In the genomic region with DNA sequence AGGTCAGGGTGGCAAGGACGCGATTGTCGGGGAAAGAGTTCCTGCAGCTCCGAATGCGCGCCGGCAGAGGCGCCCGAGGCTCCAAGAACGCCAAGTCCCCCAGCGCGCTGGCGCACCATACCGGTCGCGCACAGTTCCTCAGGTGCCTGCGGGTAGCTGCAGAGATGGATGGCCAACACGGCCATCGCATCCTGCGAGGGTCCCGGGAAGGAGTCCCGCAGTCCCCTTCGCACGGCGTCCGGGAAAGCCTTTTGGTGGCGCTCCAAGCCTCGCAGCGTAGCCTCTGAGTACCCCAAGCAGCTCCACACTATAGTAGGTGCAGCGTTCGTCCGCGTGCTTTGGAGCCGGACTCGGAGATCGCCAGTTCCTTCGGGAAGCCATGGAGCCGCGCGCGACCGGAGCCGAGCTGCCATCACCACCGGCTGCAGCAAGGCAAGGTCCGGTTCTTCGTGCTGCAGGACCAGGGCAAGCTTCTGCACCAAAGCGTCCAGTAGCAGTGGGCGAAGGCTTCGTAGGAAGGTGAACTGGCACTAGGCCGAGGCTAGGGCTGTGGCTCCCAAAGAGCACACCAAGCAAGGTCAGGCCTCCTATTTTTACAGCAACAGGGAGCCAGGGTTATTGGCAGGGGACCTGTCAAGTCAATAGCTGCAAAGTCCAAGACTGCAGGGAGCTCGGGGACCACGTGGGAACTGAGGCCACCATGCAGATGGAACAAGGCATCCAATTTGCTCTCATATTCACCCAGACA, we compare ENCODE assay signal across 9 mouse cellular contexts. TPM values are rescaled to one million over a fixed set of nuclear protein-coding genes. Genes with fewer than 3 reads are reported as not detected.
A peak's percentile ranks its signal among the peaks of the same experiment; 100 is the strongest.
DNase-seq lines count a peak whose midpoint lies in the region; ATAC-seq and TF ChIP-seq lines count a peak whose summit lies in the region.
"Had no signal": no experiment of that assay in that cellular context is flagged by ENCODE, and none has a peak within 500 bp of the region (broad histone marks: within the 10 kb centered on the region; RNA-seq: fewer than 3 reads in every experiment).

No protein-coding gene starts in this region.

- in situ Hi-C loops in ES-E14 (cut with MboI; ENCODE audit: low sequenced_read_pairs in 2 of 2, unreplicated experiment in 2 of 2), result loop anchor here (5.0 kb wide), 1 partner anchor 57 kb away; no protein-coding TSS in a partner anchor

- peak; percentile 57 for DNase-seq in cerebellum, adult 9-11 months
- DNase-seq in ES-E14 (ENCODE audit: low read depth, low spot score) (peak; percentile 62), adipocyte (ENCODE audit: low spot score) (no peak)
- peak; percentile 70 for DNase-seq in hindbrain, embryonic 14.5 days (ENCODE audit: low spot score)

- 8% methylated on average over 52 of the region's 52 CpGs for WGBS in embryonic facial prominence, embryonic 15.5 days
- WGBS in hindbrain, embryonic 14.5 days, result 7% methylated on average over 52 of the region's 52 CpGs
- WGBS in limb, embryonic 15.5 days, result 8% methylated on average over 52 of the region's 52 CpGs
- 8% methylated on average over 52 of the region's 52 CpGs for whole genome bisulfite sequencing in neural tube, embryonic 12.5 days

- H3K9me3 ChIP-seq in ES-E14 (ENCODE audit: control insufficient read depth, insufficient read depth, low read depth, low read length), result no peaks in the 10 kb centered on the region
- no peaks in the 10 kb centered on the region for H3K9me3 ChIP-seq in embryonic facial prominence, embryonic 15.5 days (replicated peaks)
- H3K9me3 ChIP-seq in hindbrain, embryonic 14.5 days (ENCODE audit: control insufficient read depth, low read length), result no peaks in the 10 kb centered on the region
- no peaks in the 10 kb centered on the region for H3K9me3 ChIP-seq in limb, embryonic 15.5 days
- H3K9me3 ChIP-seq in neural tube, embryonic 12.5 days, result no peaks in the 10 kb centered on the region
- H3K9me3 ChIP-seq: G1E had no signal

- H3K4me3 ChIP-seq in ES-E14 (ENCODE audit: insufficient read depth in 1 of 2, low read depth in 1 of 2, low read length in 2 of 2, poor library complexity in 1 of 2, severe bottlenecking in 1 of 2), result peak overlapping the region; percentile 62 to 81
- peak overlapping the region; percentile 41 for H3K4me3 ChIP-seq in embryonic facial prominence, embryonic 15.5 days (replicated peaks)
- peak overlapping the region; percentile 39 for H3K4me3 ChIP-seq in hindbrain, embryonic 14.5 days (replicated peaks; ENCODE audit: low read length)
- peak overlapping the region; percentile 36 for H3K4me3 ChIP-seq in limb, embryonic 15.5 days
- peak overlapping the region; percentile 32 for H3K4me3 ChIP-seq in neural tube, embryonic 12.5 days

- H3K27me3 ChIP-seq in embryonic facial prominence, embryonic 15.5 days, result peaks cover 24% of the 10 kb centered on the region
- peaks cover 7% of the 10 kb centered on the region for H3K27me3 ChIP-seq in hindbrain, embryonic 14.5 days (ENCODE audit: control insufficient read depth, insufficient read depth, low read length)
- H3K27me3 ChIP-seq in limb, embryonic 15.5 days, result peaks cover 34% of the 10 kb centered on the region
- H3K27me3 ChIP-seq in neural tube, embryonic 12.5 days (replicated peaks), result peaks cover 29% of the 10 kb centered on the region

- peak overlapping the region; percentile 71 for H3K9ac ChIP-seq in ES-E14 (ENCODE audit: insufficient read depth, low read depth, low read length, poor library complexity, severe bottlenecking)
- H3K9ac ChIP-seq in embryonic facial prominence, embryonic 15.5 days, result no peak overlapping the region
- H3K9ac ChIP-seq in hindbrain, embryonic 14.5 days, result peak overlapping the region; percentile 58
- 0 out of 2 replicates have a peak overlapping the region, but pooled peaks have one; percentile 8 for H3K9ac ChIP-seq in limb, embryonic 15.5 days
- peak overlapping the region; percentile 29; the same call in 1 of the 2 replicates for H3K9ac ChIP-seq in neural tube, embryonic 12.5 days

- ATAC-seq in cerebellum, adult (ENCODE audit: insufficient number of reproducible peaks, low FRiP score, low TSS enrichment), result no peak; the same call in 1 of the 2 replicates
- no peak for ATAC-seq in embryonic facial prominence, embryonic 15.5 days (ENCODE audit: insufficient number of reproducible peaks, low FRiP score, low TSS enrichment, low read depth)
- 0 out of 2 replicates have a peak, but pooled peaks have one; percentile 27 for ATAC-seq in hindbrain, embryonic 14.5 days (ENCODE audit: low FRiP score)
- no peak for ATAC-seq in limb, embryonic 15.5 days (ENCODE audit: insufficient number of reproducible peaks, low FRiP score, low TSS enrichment, low read depth)
- ATAC-seq in neural tube, embryonic 12.5 days (ENCODE audit: low FRiP score, low read depth), result no peak

- peak overlapping the region; percentile 85 for H3K4me2 ChIP-seq in embryonic facial prominence, embryonic 15.5 days (replicated peaks)
- H3K4me2 ChIP-seq in hindbrain, embryonic 14.5 days (replicated peaks), result peak overlapping the region; percentile 80
- H3K4me2 ChIP-seq in limb, embryonic 15.5 days, result peak overlapping the region; percentile 68
- H3K4me2 ChIP-seq in neural tube, embryonic 12.5 days (replicated peaks), result peak overlapping the region; percentile 67

- no peak overlapping the region for H3K27ac ChIP-seq in ES-E14 (ENCODE audit: insufficient read depth, low read depth, low read length, poor library complexity, severe bottlenecking)
- H3K27ac ChIP-seq in embryonic facial prominence, embryonic 15.5 days (replicated peaks), result no peak overlapping the region
- H3K27ac ChIP-seq in hindbrain, embryonic 14.5 days, result no peak overlapping the region
- H3K27ac ChIP-seq in limb, embryonic 15.5 days, result no peak overlapping the region
- H3K27ac ChIP-seq in neural tube, embryonic 12.5 days, result no peak overlapping the region

- no peaks in the 10 kb centered on the region for H3K36me3 ChIP-seq in ES-E14 (ENCODE audit: control insufficient read depth, insufficient read depth, low read length, poor library complexity, severe bottlenecking)
- H3K36me3 ChIP-seq in embryonic facial prominence, embryonic 15.5 days, result no peaks in the 10 kb centered on the region
- no peaks in the 10 kb centered on the region for H3K36me3 ChIP-seq in hindbrain, embryonic 14.5 days (replicated peaks; ENCODE audit: control insufficient read depth, insufficient read depth)
- no peaks in the 10 kb centered on the region for H3K36me3 ChIP-seq in limb, embryonic 15.5 days
- no peaks in the 10 kb centered on the region for H3K36me3 ChIP-seq in neural tube, embryonic 12.5 days
- H3K36me3 ChIP-seq: G1E had no signal

- peaks cover 0 to 6% of the 10 kb centered on the region in 2 experiments; a peak in 1 of 4 replicates for H3K4me1 ChIP-seq in ES-E14 (ENCODE audit: control insufficient read depth in 2 of 2, insufficient read depth in 2 of 2, low read length in 2 of 2, poor library complexity in 1 of 2)
- peaks cover 8% of the 10 kb centered on the region for H3K4me1 ChIP-seq in embryonic facial prominence, embryonic 15.5 days
- no peaks in the 10 kb centered on the region for H3K4me1 ChIP-seq in hindbrain, embryonic 14.5 days (replicated peaks; ENCODE audit: control insufficient read depth, insufficient read depth, low read length)
- H3K4me1 ChIP-seq in limb, embryonic 15.5 days, result peaks cover 22% of the 10 kb centered on the region
- H3K4me1 ChIP-seq in neural tube, embryonic 12.5 days, result 0 out of 2 replicates have a peak, but pooled peaks cover 5% of the 10 kb centered on the region

TF ChIP-seq in ES-E14, 5 proteins besides CTCF, POLR2A, EP300 and RAD21:
- TF ChIP-seq MAFK (IDR thresholded peaks at IDR 0.05; ENCODE audit: insufficient read depth, low read depth, low read length) (no peak), CHD2 (IDR thresholded peaks at IDR 0.05; ENCODE audit: low read depth, low read length) (no peak), ZNF384 (IDR thresholded peaks at IDR 0.05; ENCODE audit: low read depth, low read length) (no peak), HCFC1 (IDR thresholded peaks at IDR 0.05; ENCODE audit: borderline replicate concordance, insufficient read depth, low read length) (no peak), ZC3H11A (IDR thresholded peaks at IDR 0.05; ENCODE audit: borderline replicate concordance, low read depth, low read length) (no peak)

RNA-seq across cellular contexts. Expression of a gene that starts 20.4 kb away (rescaled TPM):
- 139 and 208 TPM in 2 replicates for total RNA-seq in ES-E14 (2012; rRNA removed)
- polyA plus RNA-seq in embryonic facial prominence, embryonic 15.5 days (2015; fragmentation: Nextera tagmentation; extraction: Ambion mirVana), result 242 and 256 TPM in 2 replicates
- 91.0 and 91.6 TPM in 2 replicates for polyA plus RNA-seq in hindbrain, embryonic 14.5 days (2014; fragmentation: Nextera tagmentation; extraction: Ambion mirVana)
- 218 and 227 TPM in 2 replicates for polyA plus RNA-seq in limb, embryonic 15.5 days (2015; fragmentation: Nextera tagmentation; extraction: Ambion mirVana)
- polyA plus RNA-seq in neural tube, embryonic 12.5 days (2016; fragmentation: Nextera tagmentation; extraction: Ambion mirVana), result 298 and 311 TPM in 2 replicates

RNA-seq across cellular contexts. Expression of a gene that starts 21.3 kb away (rescaled TPM):
- 27.3 and 30.7 TPM in 2 replicates for total RNA-seq in ES-E14 (2012; rRNA removed)
- polyA plus RNA-seq in embryonic facial prominence, embryonic 15.5 days (2015; fragmentation: Nextera tagmentation; extraction: Ambion mirVana), result 74.6 and 75.5 TPM in 2 replicates
- polyA plus RNA-seq in hindbrain, embryonic 14.5 days (2014; fragmentation: Nextera tagmentation; extraction: Ambion mirVana), result 103 TPM in 2 replicates
- polyA plus RNA-seq in limb, embryonic 15.5 days (2015; fragmentation: Nextera tagmentation; extraction: Ambion mirVana), result 73.7 and 77.9 TPM in 2 replicates
- 101 and 106 TPM in 2 replicates for polyA plus RNA-seq in neural tube, embryonic 12.5 days (2016; fragmentation: Nextera tagmentation; extraction: Ambion mirVana)

RNA-seq across cellular contexts. Expression of a gene that starts 51.9 kb away (rescaled TPM):
- total RNA-seq in ES-E14 (2012; rRNA removed), result 0.09 and 0.37 TPM in 2 replicates
- polyA plus RNA-seq in embryonic facial prominence, embryonic 15.5 days (2015; fragmentation: Nextera tagmentation; extraction: Ambion mirVana), result 2.0 and 3.1 TPM in 2 replicates
- 0.20 and 0.31 TPM in 2 replicates for polyA plus RNA-seq in hindbrain, embryonic 14.5 days (2014; fragmentation: Nextera tagmentation; extraction: Ambion mirVana)
- polyA plus RNA-seq in limb, embryonic 15.5 days (2015; fragmentation: Nextera tagmentation; extraction: Ambion mirVana), result 1.4 and 1.8 TPM in 2 replicates
- 0.20 and 0.27 TPM in 2 replicates for polyA plus RNA-seq in neural tube, embryonic 12.5 days (2016; fragmentation: Nextera tagmentation; extraction: Ambion mirVana)
- polyA plus RNA-seq: G1E had no signal
